Mouse (Mus musculus): ENCODE measurements at regions not wholly inside any gene's neighbourhood (a gene's known extent, or its start where the extent isn't known, plus 50 kb on each side); places are given as distances from the start of the nearest gene placed in this dataset.

DNA sequence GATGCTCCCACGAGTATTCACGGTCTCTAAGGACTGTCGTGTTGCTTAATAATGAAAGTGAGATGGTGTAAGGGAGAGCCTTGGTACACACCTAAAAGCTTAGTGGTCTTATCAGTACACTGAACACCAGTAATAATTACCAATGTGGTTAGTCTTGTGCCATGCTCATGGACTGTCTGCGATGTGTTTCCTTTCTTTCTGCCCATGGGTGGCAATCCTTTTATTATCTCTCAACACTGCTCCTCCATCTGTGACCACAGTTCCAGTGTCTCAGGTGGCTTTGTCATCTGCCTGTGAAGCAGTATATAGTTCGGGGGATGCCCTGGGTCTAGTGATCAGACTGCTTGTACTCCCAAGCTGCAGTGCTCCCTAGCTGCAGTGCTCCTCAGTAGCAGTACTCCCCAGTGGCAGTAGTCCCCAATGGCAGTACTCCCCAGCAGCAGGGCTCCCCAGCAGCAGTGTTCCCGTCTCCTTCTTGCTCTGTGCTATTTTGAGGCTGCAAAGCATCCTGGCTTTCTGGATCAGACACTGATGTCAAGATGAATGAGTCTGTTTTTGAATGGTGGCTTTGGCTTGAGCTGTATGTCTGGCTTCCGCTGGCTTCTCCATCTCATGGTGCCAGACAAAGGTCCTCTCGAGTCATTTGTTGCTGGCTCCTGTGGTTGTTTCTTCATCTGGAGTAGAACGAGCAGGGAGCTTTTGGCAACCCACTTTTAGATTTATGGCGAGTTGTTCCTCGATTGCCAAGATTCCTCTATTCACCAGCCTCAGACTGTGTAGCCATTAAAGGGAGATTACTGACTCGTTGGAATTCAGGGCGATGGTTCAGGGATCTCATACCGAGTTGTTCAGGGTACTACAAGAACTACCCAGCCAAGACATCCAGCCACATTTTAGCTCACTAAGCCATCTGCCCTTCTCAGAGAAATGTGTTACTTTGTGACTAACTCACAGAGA, 88.4 kb upstream of the Plxnc1 start:
- DNase-seq (ENCODE audit: low spot score) = no peak

DNA sequence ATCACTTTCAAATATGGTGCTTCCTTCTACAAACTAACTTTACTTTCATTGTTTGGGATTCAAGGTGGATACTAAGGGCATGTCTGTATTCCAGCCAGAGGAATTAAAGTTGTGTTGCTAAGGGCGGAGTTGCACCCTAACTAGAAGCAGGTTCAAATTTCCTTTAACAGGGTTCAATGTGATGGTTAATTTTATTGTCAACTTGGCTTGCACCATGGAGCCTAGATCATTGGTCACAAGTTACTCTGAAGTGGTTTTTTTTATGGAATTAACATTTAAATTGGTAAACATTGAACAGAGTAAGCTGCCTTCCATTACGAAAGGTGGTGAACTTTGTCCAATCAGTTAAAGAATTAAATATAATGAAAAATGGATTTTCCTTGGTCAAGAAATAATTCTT, 86.7 kb upstream of the Plxnc1 start:
- DNase-seq (ENCODE audit: low spot score) = no peak

DNA sequence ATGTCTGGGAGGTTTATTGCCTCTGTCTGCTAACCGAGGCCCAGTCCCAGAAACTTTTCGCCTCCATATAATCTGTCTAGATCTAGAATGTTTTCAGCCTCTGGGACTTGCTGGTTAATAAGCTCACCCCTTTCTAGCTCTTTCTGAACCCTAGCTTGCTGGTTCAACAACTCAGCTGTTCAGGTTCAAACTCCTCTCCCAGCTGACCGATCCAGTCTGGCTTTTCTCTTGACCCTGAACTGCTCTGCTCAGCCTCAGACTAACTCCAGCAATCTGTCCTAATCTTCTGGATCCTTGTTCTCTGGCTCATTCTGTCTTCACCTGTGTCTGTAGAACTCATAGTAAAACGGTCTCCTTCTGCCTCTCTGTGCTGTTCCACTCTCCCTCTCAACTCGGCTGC, 86.2 kb upstream of the Plxnc1 start:
- no peak for DNase-seq (ENCODE audit: low spot score)

DNA sequence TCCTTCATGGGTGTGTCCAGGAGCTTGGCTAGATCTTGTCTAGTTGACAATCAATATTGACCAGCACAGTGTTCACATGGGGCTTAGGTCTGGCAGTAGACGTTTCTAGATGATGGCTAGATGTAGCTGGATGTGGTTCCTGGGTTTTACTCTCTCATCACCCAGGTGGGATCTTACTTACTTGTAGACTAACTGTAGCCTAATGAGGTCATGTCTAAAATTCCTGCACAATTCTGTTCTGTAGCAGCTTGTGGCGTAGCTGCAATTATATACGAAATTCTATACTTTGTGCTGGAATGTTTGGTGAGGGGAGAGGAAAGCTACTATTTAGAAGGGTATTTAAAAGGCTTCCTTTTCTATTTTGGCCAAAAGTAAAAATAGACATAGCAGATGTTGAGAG, 84.9 kb upstream of the Plxnc1 start:
- DNase-seq (ENCODE audit: low spot score) = no peak

DNA sequence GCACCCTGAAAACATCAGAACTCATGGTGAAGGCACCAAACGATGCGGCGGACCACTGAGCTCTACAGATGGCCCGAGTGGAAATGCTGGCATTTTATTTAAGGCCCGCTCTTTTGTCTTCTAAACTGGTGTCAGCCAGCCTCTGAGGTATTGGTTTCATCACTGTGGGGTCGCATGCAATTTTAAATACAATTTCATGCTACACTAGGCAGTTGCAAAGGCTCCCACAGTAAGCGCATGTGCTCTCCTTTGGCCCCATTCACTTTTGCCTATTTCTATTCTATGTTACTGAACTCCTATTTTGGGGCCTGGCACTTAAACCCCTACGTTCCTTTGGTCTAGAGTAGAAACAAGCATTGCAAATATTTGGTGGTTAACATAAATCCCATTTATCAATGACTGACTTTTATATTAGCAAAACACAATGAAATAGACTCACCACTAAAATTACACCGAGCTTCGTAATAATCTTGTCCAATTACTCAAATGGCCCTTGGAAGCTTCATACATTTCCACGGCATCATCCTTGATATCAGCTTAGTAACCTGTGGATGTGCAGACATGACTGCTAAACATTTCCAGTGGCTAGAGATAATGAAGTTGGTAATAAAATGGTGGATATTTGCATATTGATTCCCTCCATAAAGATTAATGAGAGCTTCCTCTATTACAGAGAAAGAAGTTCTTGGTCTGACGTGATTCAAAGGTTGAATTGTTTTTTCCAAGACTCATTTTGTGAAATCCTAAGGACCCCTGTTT, 81.1 kb upstream of the Plxnc1 start:
- DNase-seq (ENCODE audit: low spot score) = no peak

DNA sequence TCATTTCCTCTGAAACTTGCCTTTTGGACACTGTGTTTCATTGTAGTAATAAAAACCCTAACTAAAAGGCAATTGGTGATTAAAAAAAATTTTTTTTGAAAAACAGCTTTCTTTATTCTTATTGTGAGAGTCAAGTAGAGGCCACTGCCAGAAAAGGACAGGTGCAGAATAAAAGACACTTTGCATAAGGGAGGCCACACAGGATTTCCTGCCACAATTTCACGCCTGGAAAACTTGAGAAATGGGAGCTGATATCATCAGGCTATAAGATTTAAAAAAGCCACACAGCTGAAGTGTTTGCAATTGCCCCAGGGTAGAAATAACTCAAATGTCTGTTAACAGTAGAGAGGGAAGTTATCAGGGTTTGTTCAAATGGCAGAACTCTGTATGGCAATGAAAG, 76.6 kb upstream of the Plxnc1 start:
- DNase-seq (ENCODE audit: low spot score) = no peak

DNA sequence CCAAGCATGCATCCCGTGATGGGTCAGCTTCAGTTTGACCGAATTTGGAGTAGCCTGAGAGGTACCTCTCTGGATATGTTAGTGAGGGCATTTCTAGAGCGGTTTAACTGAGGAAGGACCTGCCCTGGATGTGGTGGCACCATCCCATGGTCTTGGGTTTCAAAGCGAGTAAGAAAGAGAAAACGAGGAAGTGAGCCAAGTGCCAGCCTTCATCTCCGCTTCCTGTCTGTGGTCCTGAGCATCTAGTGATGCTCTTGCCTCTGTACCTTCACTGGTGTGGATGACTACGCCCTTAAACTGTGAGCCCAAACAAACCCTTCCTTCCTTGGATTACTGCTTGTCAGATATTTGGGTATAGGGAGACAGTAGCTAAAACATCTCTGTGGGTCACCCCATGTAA, 72.3 kb upstream of the Plxnc1 start:
- DNase-seq (ENCODE audit: low spot score) = no peak

DNA sequence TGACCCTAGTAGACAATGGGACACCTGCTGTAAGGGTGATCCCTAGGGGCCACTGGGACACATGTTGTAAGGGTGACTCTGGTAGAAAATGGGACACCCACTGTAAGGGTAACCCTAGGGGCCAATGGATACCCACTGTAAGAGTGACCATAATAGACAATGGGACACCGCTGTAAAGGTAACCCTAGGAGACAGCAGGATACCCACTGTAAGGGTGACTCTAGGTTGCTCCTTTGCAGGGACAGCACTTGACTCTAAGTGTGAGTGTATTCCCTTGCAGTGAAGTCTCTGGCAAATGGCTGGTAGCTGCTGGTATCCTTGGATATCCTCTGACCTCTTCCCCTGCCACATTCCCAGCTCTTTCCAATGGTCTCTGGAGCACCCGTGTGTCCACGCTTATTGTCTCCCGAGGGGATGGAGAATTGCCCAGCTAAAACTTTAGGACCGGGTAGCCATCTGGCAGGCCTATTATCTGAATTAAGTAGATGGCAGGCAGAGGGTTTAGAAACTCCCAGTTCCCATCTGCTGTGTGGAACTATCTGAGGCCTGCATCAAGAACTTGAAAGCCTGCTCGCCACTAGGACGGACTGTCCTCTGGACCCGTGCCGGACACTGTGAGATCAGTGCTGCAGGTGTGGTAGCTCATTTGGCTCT, 70.8 kb upstream of the Plxnc1 start:
- no peak for DNase-seq (ENCODE audit: low spot score)

DNA sequence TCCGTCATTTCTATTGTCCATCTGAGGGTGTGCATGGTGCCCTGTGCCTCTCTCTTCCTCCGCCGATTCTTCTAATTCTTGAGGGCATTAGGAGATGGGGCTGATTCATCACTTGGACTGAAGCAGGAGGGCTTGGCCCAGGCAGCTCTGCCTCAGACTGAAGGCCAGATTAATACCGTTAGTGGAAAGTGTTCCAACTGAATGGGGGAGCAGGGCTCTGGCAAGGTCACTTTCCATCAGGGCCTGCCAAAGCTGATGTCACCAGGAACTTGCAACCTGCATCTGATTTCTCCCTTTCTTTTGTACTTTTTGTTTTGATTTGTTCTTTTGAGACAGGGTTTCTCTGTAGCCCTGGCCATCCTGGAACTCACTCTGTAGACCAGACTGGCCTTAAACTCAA, 69.3 kb upstream of the Plxnc1 start:
- peak; percentile 64 for DNase-seq (ENCODE audit: low spot score)

DNA sequence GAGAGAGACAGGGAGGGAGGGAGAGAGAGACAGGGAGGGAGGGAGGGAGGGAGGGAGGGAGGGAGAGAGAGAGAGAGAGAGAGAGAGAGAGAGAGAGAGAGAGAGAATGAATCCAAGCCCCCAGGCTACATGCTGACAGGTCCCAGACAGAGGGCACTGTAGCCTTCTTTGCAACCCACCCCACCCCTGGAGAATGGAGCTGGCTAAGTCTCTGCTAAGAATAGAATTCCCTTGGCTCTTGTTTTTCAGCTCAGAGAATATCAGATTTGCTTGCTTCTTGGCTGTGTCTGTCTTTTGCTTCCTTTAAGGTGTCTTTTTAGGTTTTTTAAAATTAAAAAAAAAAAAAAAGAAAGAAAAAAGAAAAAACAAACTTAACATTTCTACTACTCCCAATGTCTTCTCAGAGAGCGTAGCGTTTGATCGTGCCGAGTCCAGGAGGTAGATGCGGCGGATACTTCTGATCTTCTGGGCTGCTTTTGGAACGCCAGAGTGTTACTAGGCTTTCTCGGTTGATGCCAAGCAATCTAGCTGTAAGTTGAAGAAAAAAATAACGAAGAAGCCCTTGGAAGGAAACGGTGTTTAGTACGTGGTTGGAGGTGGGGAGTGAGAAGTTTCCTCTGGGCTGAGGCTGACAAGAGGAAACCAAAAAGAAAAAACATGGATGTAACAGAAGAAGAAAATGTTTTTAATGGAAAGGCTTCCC, 68.7 kb upstream of the Plxnc1 start:
- DNase-seq (ENCODE audit: low spot score) = no peak

DNA sequence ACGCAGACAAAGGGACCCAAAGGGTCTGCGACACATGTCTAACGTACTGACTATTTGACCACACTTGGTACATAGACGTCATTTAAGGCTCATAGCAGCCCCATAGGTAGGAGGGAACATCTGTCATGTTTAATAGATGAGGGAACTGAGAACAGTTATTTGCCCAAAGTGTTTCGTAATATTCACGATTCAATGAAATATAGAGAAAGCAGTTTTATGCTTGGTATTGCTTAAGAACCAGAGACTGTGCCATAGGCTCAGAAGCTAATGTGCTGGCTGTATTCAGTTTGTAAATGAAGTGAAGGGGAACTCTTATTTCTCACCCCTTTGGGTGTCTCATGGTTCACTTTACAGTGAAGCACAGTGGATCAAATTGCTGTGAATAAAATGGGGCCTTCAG, 65.7 kb upstream of the Plxnc1 start:
- DNase-seq (ENCODE audit: low spot score) = no peak

DNA sequence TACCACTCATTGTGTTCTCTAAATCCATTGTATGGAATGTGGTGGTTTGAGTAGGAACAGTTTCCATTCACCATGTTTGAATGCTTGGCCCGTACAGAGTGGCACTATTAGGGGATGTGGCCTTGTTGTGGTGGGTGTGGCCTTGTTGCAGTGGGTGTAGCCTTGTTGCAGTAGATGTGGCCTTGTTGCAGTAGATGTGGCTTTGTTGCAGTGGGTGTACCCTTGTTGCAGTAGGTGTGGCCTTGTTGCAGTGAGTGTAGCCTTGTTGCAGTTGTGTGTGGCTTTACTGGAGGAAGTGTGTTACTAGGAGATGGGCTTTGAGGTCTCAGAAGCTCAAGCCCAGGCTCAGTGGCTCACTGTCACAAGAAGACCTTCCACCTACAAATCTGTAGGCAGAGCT, 64.4 kb upstream of the Plxnc1 start:
- DNase-seq (ENCODE audit: low spot score) = no peak

DNA sequence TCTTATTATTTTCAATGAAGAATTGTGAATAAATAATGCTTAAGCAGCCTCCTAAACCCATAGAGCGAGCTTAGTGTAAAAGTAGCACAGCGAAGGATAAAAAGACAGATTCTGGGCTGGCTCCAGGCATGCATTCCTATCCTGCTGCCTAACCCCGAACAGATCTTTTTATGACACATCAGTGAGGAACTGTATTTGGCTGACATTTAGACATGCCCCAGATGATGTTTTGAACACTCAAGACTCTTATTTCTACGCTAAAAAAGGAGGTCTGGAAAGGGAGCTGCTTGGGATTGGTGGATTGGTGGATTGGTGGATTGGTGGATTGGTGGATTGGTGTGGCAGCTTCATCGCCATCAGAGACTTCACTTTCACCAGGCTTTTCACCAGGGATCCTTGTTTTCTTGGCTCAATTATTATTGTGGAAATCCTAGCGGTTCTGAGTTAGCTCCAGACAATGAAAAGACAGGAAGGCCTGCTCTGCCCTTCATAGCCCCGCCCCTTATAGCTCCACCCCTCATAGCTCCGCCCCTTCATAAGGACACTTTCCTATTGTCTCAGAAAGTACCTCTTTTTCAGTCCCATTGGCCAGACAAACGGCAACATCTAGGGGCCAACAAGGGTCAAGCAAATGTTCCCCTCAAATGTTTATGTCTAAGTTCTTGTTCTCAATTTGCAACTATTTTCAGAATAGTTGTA, 59.6 kb upstream of the Plxnc1 start:
- DNase-seq (ENCODE audit: low spot score) = no peak

DNA sequence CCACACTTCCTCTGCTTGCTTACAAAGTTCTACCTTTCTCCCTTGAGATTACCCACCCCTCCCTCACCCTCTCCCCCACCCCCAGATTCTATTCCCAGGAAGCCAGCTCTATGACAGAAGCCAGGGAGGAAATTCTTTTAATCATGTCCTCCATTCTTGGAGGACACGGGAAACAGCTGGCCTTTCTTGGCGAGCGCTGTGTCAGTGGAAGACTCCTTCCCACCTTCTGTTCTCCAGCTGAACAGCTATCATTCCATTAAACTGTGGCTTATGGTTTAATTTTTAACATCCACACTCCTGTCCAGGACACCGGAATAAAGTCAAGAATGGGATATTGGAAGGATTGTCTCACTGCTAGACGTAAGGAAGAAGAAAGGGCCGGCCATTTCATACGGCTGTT, 59.0 kb upstream of the Plxnc1 start:
- no peak for DNase-seq (ENCODE audit: low spot score)

DNA sequence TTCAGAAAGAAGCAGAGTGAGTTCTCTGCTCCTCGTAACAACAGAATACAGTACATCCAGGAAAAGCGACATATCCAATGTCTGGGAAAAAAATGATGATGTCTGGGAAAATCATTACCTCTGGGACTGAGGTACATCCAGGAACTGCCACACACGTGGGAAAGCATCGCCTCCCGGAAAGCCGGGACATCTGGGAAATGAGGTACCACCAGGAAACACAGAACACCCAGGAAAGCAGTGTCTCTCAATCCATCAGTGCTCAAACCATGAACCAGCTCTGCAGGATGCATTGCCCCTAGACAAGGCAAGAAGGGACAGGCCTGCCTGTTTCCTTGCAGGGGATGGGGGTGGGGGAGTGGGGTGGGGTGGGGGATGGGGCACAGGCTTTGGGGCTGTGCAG, 57.0 kb upstream of the Plxnc1 start:
- no peak for DNase-seq (ENCODE audit: low spot score)

DNA sequence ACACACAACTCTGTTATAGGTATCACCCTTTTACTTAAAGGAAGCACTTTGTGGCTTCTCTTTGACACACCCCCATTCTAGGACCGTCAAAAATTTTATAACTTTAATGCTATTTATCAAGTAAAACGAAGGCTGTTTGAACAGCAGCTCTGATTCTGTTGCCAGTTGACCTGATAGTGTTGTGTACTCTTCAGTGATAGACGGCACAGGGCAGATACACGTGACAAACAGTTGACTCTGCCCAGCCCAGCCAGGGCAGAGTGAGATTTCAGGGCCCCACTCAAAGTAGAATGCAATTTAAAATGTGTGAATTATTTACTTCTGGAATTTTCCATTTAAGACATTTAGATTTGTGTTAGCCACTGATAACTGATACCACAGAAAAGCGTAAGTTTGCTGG, 55.1 kb upstream of the Plxnc1 start:
- no peak for DNase-seq (ENCODE audit: low spot score)

Data from testis, postnatal 10 days (tissue).